In the genomic region with DNA sequence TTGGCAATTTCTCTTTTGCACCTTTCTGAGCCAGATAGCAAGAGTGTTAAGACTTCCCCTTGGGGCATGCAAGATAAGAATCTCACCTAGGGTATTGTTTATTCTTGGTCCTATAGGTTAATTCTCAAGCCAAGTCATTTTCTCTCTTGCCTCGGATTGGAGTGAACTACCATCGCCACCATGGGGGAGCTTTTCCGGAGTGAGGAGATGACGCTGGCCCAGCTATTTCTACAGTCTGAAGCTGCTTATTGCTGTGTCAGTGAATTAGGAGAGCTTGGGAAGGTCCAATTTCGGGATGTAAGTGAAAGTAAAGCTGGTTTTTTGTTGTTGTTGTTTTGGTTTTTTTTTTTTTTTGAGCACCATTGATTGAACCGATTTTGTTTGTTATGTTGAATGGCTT, we compare ENCODE assay signal across 12 mouse cellular contexts. TPM values are rescaled to one million over a fixed set of nuclear protein-coding genes. Genes with fewer than 3 reads are reported as not detected.
A peak's percentile ranks its signal among the peaks of the same experiment; 100 is the strongest.
DNase-seq lines count a peak whose midpoint lies in the region; ATAC-seq lines count a peak whose summit lies in the region.
"Had no signal": no experiment of that assay in that cellular context is flagged by ENCODE, and none has a peak within 500 bp of the region (broad histone marks: within the 10 kb centered on the region; RNA-seq: fewer than 3 reads in every experiment).

No protein-coding gene starts in this region.

- no peak for ATAC-seq in megakaryocyte, adult 5-6 weeks (ENCODE audit: poor library complexity, severe bottlenecking)
- no peak for ATAC-seq in hindbrain, embryonic 16.5 days
- no peak for ATAC-seq in neural tube, embryonic 13.5 days (ENCODE audit: low read depth)

- peak; percentile 87 for DNase-seq in heart, adult 11 months
- no peak for DNase-seq in heart, postnatal 25 days (ENCODE audit: low spot score)
- no peak for DNase-seq in spleen, postnatal 36 days (ENCODE audit: low spot score in 2 of 2)
- DNase-seq in urinary bladder, postnatal 25 days (ENCODE audit: low spot score) = no peak
- DNase-seq: gastrocnemius, postnatal 14 days; layer of hippocampus, postnatal 36 days; thymus, postnatal 25 days had no signal

- intact Hi-C loops in heart, postnatal 25 days (cut with DNase I) = no loop called here

- H3K36me3 ChIP-seq in megakaryocyte, embryonic 14.5 days (replicated peaks; ENCODE audit: low read length) = peaks cover 52% of the 10 kb centered on the region
- H3K36me3 ChIP-seq in hindbrain, embryonic 16.5 days (ENCODE audit: control insufficient read depth, insufficient read depth, low read length) = 0 out of 2 replicates have a peak, but pooled peaks cover 3% of the 10 kb centered on the region
- H3K36me3 ChIP-seq in neural tube, embryonic 13.5 days = peaks cover 32% of the 10 kb centered on the region

- no peak overlapping the region for H3K9ac ChIP-seq in hindbrain, embryonic 16.5 days (ENCODE audit: low read depth, low read length)
- H3K9ac ChIP-seq in neural tube, embryonic 13.5 days = peak overlapping the region; percentile 92
- H3K9ac ChIP-seq: embryonic facial prominence, embryonic 12.5 days had no signal

- no peaks in the 10 kb centered on the region for H3K27me3 ChIP-seq in megakaryocyte, embryonic 14.5 days (replicated peaks)
- H3K27me3 ChIP-seq in hindbrain, embryonic 16.5 days (replicated peaks; ENCODE audit: control insufficient read depth, insufficient read depth, low read length) = no peaks in the 10 kb centered on the region
- H3K27me3 ChIP-seq in neural tube, embryonic 13.5 days = peaks cover 4% of the 10 kb centered on the region; the same call in 1 of the 2 replicates
- H3K27me3 ChIP-seq: embryonic facial prominence, embryonic 12.5 days had no signal

- H3K9me3 ChIP-seq in megakaryocyte, embryonic 14.5 days = no peaks in the 10 kb centered on the region
- H3K9me3 ChIP-seq in hindbrain, embryonic 16.5 days (ENCODE audit: control insufficient read depth, low read length) = no peaks in the 10 kb centered on the region
- H3K9me3 ChIP-seq in neural tube, embryonic 13.5 days = no peaks in the 10 kb centered on the region
- H3K9me3 ChIP-seq: embryonic facial prominence, embryonic 12.5 days had no signal

- 76% methylated on average over 6 of the region's 6 CpGs for WGBS in hindbrain, embryonic 16.5 days
- WGBS in neural tube, embryonic 13.5 days = 81% methylated on average over 6 of the region's 6 CpGs

- peaks cover 63% of the 10 kb centered on the region for H3K4me1 ChIP-seq in megakaryocyte, embryonic 14.5 days
- H3K4me1 ChIP-seq in hindbrain, embryonic 16.5 days (ENCODE audit: control insufficient read depth, insufficient read depth, low read depth, low read length) = peaks cover 25% of the 10 kb centered on the region
- H3K4me1 ChIP-seq in neural tube, embryonic 13.5 days (replicated peaks) = peaks cover 41% of the 10 kb centered on the region

- peak overlapping the region; percentile 92 for H3K4me3 ChIP-seq in megakaryocyte, embryonic 14.5 days (replicated peaks)
- H3K4me3 ChIP-seq in hindbrain, embryonic 16.5 days (ENCODE audit: low read length) = peak overlapping the region; percentile 61
- H3K4me3 ChIP-seq in neural tube, embryonic 13.5 days = peak overlapping the region; percentile 77
- H3K4me3 ChIP-seq: embryonic facial prominence, embryonic 12.5 days had no signal

- peak overlapping the region; percentile 60 for H3K4me2 ChIP-seq in hindbrain, embryonic 16.5 days (ENCODE audit: low read length)
- H3K4me2 ChIP-seq in neural tube, embryonic 13.5 days = peak overlapping the region; percentile 64

- H3K27ac ChIP-seq in hindbrain, embryonic 16.5 days (ENCODE audit: low read depth, low read length) = no peak overlapping the region
- H3K27ac ChIP-seq in neural tube, embryonic 13.5 days (replicated peaks) = no peak overlapping the region
- H3K27ac ChIP-seq: embryonic facial prominence, embryonic 12.5 days had no signal

RNA-seq across cellular contexts. Expression of gene Atp6v0a1, which starts 2.4 kb away (rescaled TPM):
- 10 to 100 TPM; 84.7 to 87.3 TPM for total RNA-seq in heart, postnatal 25 days (2021)
- 90.5 and 153 TPM in 2 replicates for polyA plus RNA-seq in megakaryocyte, embryonic 14.5 days (2012; ENCODE audit: insufficient read depth, low replicate concordance)
- total RNA-seq in megakaryocyte, adult 5-6 weeks (2015) = 40.2 and 42.9 TPM in 2 replicates
- 35.2 and 46.1 TPM in 2 replicates for total RNA-seq in megakaryocyte, adult 5-6 weeks (2017)
- 175 and 179 TPM in 2 replicates for polyA plus RNA-seq in hindbrain, embryonic 16.5 days (2015; fragmentation: Nextera tagmentation; extraction: Ambion mirVana)
- polyA plus RNA-seq in neural tube, embryonic 13.5 days (2015; fragmentation: Nextera tagmentation; extraction: Ambion mirVana) = 111 and 121 TPM in 2 replicates

RNA-seq across cellular contexts. Expression of gene Cavin1, which starts 41.0 kb away (rescaled TPM):
- 100 to 1,000 TPM; 275 to 277 TPM for total RNA-seq in heart, postnatal 25 days (2021)
- 24.1 and 43.9 TPM in 2 replicates for polyA plus RNA-seq in megakaryocyte, embryonic 14.5 days (2012; ENCODE audit: insufficient read depth, low replicate concordance)
- not detected in 2 replicates for total RNA-seq in megakaryocyte, adult 5-6 weeks (2015)
- 0.15 TPM in 1 of 2 replicates, not detected in the other for total RNA-seq in megakaryocyte, adult 5-6 weeks (2017)
- polyA plus RNA-seq in hindbrain, embryonic 16.5 days (2015; fragmentation: Nextera tagmentation; extraction: Ambion mirVana) = 47.0 and 61.8 TPM in 2 replicates
- 46.7 and 49.3 TPM in 2 replicates for polyA plus RNA-seq in neural tube, embryonic 13.5 days (2015; fragmentation: Nextera tagmentation; extraction: Ambion mirVana)

RNA-seq across cellular contexts. Expression of gene Naglu, which starts 58.2 kb away (rescaled TPM):
- total RNA-seq in heart, postnatal 25 days (2021) = 1 to 10 TPM; 8.0 to 8.7 TPM
- polyA plus RNA-seq in megakaryocyte, embryonic 14.5 days (2012; ENCODE audit: insufficient read depth, low replicate concordance) = 30.7 and 32.1 TPM in 2 replicates
- total RNA-seq in megakaryocyte, adult 5-6 weeks (2015) = 7.2 and 7.9 TPM in 2 replicates
- 8.9 and 9.1 TPM in 2 replicates for total RNA-seq in megakaryocyte, adult 5-6 weeks (2017)
- polyA plus RNA-seq in hindbrain, embryonic 16.5 days (2015; fragmentation: Nextera tagmentation; extraction: Ambion mirVana) = 13.8 and 13.9 TPM in 2 replicates
- 9.0 and 9.4 TPM in 2 replicates for polyA plus RNA-seq in neural tube, embryonic 13.5 days (2015; fragmentation: Nextera tagmentation; extraction: Ambion mirVana)
